Mouse (Mus musculus) heart, embryonic 11.5 days (tissue): ENCODE measurements at regions not wholly inside any gene's neighbourhood (a gene's known extent, or its start where the extent isn't known, plus 50 kb on each side); places are given as distances from the start of the nearest gene placed in this dataset.

ENCODE experiments used
- ATAC-seq: fragments of 200-750 bp; cut with Nextera tagmentation; replicated peaks from 2 replicates; pipeline ENCODE4 v1.8.0; 2017; ENCODE audit warnings: moderate library complexity; ENCODE audit not compliant: insufficient number of reproducible peaks, low FRiP score, low TSS enrichment
- H3K27ac ChIP-seq: fragments of 300-500 bp; sonication (generic); 2 replicates; pipeline ENCODE4 v1.5.1; 2014; ENCODE audit warnings: mild to moderate bottlenecking, low read depth, low read length
- H3K27me3 ChIP-seq: fragments of 300-500 bp; sonication (generic); 2 replicates; pipeline ENCODE4 v1.6.1; 2014; ENCODE audit warnings: mild to moderate bottlenecking, low read length, mixed read lengths; ENCODE audit not compliant: control insufficient read depth, insufficient read depth
- H3K36me3 ChIP-seq: fragments of 300-500 bp; sonication (generic); 2 replicates; pipeline ENCODE4 v1.6.1; 2014; ENCODE audit warnings: mild to moderate bottlenecking, low read length, moderate library complexity, mixed read lengths; ENCODE audit not compliant: control insufficient read depth, insufficient read depth
- H3K4me1 ChIP-seq: fragments of 300-500 bp; sonication (generic); 2 replicates; pipeline ENCODE4 v1.6.1; 2014; ENCODE audit warnings: low read length; ENCODE audit not compliant: control insufficient read depth, insufficient read depth
- H3K4me2 ChIP-seq: fragments of 300-500 bp; sonication (generic); 2 replicates; pipeline ENCODE4 v1.6.1; 2014; ENCODE audit warnings: mild to moderate bottlenecking, moderate library complexity
- H3K4me3 ChIP-seq: fragments of 300-500 bp; sonication (generic); 2 replicates; pipeline ENCODE4 v1.5.1; 2014; ENCODE audit warnings: low read depth, low read length
- H3K9ac ChIP-seq: fragments of 300-500 bp; sonication (generic); 2 replicates; pipeline ENCODE4 v1.6.1; 2014; ENCODE audit warnings: mild to moderate bottlenecking, low read depth, low read length, moderate library complexity
- H3K9me3 ChIP-seq: fragments of 300-500 bp; sonication (generic); replicated peaks from 2 replicates; pipeline ENCODE4 v1.6.1; 2016; ENCODE audit warnings: low read length; ENCODE audit not compliant: control insufficient read depth
- WGBS: fragments of 180-500 bp; shearing (Covaris S2); extraction: QIAGEN DNeasy Blood & Tissue Kit; methylation state at CpG from one replicate; pipeline ENCODE4 v1.1.7; 2014; ENCODE audit not compliant: insufficient replicate concordance; 5-methylcytosine and 5-hydroxymethylcytosine counted together

DNA sequence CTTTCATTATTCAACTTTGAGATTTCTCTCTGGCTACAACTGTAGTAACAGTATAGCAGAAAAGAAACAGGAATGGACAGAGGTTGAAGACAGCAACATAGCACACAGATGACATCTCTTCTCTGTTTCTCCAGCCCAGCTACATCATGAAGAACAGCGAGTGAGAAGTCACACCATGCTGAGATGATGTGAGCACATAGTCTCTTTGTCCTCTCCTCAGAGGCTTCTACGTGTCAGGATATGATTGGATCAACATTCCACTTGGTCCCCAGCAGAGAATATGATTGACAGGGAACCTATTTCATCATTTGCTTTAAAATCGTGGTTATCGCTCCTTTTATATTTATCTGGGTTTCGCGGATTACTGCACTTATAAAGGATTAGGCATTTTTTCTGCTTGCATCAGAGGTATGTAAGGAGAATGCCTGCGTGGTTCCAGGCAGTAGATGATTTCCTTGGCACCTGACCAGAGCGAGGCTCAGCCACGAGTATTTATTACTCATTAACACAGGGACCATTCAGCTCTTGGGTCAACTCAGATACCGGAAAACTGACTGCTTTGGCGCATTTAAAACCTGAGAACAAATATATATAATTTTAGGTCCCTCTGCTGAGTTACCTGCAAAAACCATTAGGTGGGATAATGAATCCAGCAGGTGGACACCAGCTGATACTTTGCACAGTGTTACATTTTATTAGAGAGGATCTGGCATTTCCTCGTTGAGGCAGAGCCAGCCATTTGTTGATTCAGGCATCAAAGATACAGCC, 237.9 kb upstream of the Gm5148 start:
- WGBS = 69% methylated on average over 12 of the region's 12 CpGs
- H3K4me3 ChIP-seq = no peak overlapping the region
- no peak overlapping the region for H3K27ac ChIP-seq
- no peak overlapping the region for H3K9ac ChIP-seq
- H3K9me3 ChIP-seq = no peaks in the 10 kb centered on the region
- no peak for ATAC-seq
- H3K4me1 ChIP-seq = no peaks in the 10 kb centered on the region
- no peaks in the 10 kb centered on the region for H3K27me3 ChIP-seq
- no peak overlapping the region for H3K4me2 ChIP-seq
- H3K36me3 ChIP-seq = no peaks in the 10 kb centered on the region

DNA sequence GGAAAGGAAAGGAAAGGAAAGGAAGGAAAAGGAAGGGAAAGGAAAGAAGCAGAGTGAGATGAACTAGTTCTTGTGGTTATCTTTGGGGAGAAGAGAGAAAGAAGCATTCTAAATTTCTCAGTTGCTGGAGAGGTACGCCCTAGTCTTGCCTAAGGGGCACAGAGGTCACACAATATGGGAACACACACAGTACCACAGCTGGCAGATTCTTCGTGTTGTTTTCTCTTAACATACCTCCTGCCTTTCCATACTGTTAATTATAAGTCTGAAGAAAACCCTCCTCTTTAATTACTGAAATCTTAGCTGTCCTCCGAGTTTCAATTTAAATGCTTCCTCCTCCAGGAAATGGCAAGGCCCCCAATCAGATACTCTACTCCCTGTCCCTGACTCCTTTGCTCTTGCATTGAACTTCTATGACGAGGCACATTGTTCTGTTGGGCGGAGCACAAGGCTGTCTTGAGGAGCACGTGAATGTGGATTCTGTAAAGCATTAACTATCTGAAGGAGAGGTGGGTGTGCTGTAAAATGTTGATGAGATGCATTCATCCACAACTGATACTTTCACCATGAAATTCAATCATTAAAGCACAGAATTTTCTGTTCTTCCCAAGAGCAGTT, 234.2 kb upstream of the Gm5148 start:
- Histone ChIP-seq H3K4me1 (no peaks in the 10 kb centered on the region), H3K4me2 (no peak overlapping the region), H3K9ac (no peak overlapping the region), H3K27ac (no peak overlapping the region), H3K36me3 (no peaks in the 10 kb centered on the region), H3K4me3 (no peak overlapping the region), H3K27me3 (no peaks in the 10 kb centered on the region), H3K9me3 (peaks cover 3% of the 10 kb centered on the region; the same call in 1 of the 2 replicates)
- no peak for ATAC-seq
- WGBS = 57% methylated on average over 6 of the region's 6 CpGs

DNA sequence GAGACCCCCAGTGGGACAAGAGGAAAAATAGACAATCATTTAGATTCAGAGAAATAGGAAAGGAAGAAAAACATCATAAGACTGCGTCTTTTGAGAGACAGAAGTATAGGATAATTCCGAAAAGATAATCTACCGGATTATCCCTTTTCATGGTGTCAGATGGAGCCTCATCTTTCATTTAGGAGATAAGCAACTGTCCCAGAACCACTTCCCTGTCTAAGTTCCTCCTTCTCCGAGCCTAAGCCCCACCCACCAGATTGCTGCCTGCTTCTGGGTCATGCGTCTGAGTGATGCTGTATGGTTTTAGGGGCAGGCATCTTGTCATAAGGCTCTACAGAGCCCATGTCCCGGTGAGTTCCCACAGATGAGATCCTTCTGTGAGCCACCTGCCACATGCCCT, 232.3 kb upstream of the Gm5148 start:
- WGBS = 72% methylated on average over 6 of the region's 6 CpGs
- ATAC-seq = no peak
- Histone ChIP-seq H3K27me3 (no peaks in the 10 kb centered on the region), H3K36me3 (no peaks in the 10 kb centered on the region), H3K9me3 (peaks cover 3% of the 10 kb centered on the region; the same call in 1 of the 2 replicates), H3K4me2 (no peak overlapping the region), H3K4me3 (no peak overlapping the region), H3K9ac (no peak overlapping the region), H3K4me1 (no peaks in the 10 kb centered on the region), H3K27ac (no peak overlapping the region)

DNA sequence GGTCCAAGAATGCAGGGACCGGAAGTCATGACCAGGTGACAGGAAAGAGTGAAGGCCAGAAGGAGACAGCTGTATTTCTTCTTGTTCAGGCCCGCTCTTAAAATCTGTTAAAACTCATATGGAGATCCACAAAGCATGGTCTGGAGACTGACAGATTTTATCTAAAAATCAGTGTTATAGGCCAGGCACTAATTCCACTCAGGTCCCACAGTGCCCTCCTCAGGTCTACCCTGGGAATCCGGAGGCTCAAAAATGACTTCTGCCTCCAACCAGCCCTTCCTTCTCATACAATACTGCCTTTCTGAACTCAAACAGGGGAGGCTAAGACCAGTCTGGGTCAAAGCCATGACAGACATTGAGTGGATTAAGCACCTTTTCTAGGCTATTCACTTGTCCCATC, 228.6 kb upstream of the Gm5148 start:
- H3K9ac ChIP-seq = no peak overlapping the region
- no peak overlapping the region for H3K4me3 ChIP-seq
- peaks cover 3% of the 10 kb centered on the region; the same call in 1 of the 2 replicates for H3K9me3 ChIP-seq
- no peaks in the 10 kb centered on the region for H3K27me3 ChIP-seq
- no peak overlapping the region for H3K27ac ChIP-seq
- no peaks in the 10 kb centered on the region for H3K4me1 ChIP-seq
- 63% methylated on average over 3 of the region's 3 CpGs for WGBS
- no peak for ATAC-seq
- no peak overlapping the region for H3K4me2 ChIP-seq
- no peaks in the 10 kb centered on the region for H3K36me3 ChIP-seq

DNA sequence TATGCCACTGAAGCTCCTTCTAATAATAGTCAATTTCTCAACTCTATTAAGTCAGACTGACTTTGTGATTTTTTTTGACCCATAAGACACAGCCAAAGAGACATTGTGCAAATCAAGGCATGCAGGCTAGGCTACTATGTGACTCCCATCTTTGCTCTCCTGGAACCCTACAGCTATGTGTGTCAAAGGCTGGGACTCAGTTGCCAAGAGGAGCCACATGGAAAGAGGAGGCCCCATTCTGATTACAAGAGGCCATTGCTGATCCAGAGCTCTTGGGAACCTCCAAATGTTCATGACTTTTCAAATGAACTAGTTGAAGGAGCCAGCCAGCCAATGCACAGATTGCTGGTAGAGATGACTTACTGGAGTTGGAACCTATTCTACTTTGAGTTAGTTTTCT, 228.0 kb upstream of the Gm5148 start:
- H3K9me3 ChIP-seq = peaks cover 3% of the 10 kb centered on the region; the same call in 1 of the 2 replicates
- no peaks in the 10 kb centered on the region for H3K36me3 ChIP-seq
- no peak overlapping the region for H3K4me3 ChIP-seq
- no peak overlapping the region for H3K4me2 ChIP-seq
- no peak overlapping the region for H3K9ac ChIP-seq
- H3K27me3 ChIP-seq = no peaks in the 10 kb centered on the region
- H3K27ac ChIP-seq = no peak overlapping the region
- no peak for ATAC-seq
- H3K4me1 ChIP-seq = no peaks in the 10 kb centered on the region

DNA sequence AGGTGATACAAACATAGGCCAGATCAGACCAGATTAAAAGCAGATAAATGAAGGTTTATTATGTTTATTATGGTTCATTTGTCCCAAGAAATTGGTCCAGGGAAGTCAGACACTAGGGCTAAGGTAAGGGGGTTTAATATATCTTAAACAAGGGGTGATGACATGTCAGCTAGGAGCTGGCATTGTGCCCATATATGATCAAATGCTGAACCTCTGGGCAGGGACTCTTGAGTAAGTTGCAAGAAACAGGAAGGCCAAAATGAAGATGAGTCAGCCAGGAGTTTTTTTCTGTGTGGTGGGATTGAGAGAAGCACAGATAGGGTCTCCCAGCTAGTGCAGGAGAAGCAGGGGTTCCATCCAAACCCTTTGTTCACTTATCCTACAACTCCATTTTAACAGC, 219.4 kb upstream of the Gm5148 start:
- peaks cover 1% of the 10 kb centered on the region; the same call in 1 of the 2 replicates for H3K4me1 ChIP-seq
- no peak overlapping the region for H3K27ac ChIP-seq
- ATAC-seq = no peak
- H3K36me3 ChIP-seq = no peaks in the 10 kb centered on the region
- no peaks in the 10 kb centered on the region for H3K9me3 ChIP-seq
- H3K9ac ChIP-seq = no peak overlapping the region
- H3K4me2 ChIP-seq = no peak overlapping the region
- no peaks in the 10 kb centered on the region for H3K27me3 ChIP-seq
- H3K4me3 ChIP-seq = no peak overlapping the region

DNA sequence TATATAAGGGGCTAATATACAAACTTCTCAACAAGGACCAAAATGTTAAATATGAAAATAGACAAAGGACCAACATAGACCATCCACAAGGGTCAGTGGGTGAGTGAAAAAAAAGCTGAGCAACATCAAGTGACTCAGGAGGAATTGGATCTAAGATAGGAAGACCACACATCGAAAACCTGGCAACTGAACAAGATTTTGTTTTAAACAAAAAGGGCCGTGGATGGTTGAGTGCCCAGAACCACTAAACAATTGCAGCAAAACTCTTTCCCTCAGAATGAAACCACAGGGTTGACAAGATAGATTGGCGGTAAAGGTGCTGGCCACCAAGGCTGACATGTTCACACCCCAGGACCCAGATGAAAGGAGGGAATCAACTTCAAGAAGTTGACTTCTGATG, 215.7 kb upstream of the Gm5148 start:
- no peak overlapping the region for H3K4me3 ChIP-seq
- peaks cover 21% of the 10 kb centered on the region for H3K4me1 ChIP-seq
- no peak overlapping the region for H3K27ac ChIP-seq
- no peak for ATAC-seq
- no peaks in the 10 kb centered on the region for H3K9me3 ChIP-seq
- 81% methylated on average over 3 of the region's 3 CpGs for WGBS
- no peak overlapping the region for H3K4me2 ChIP-seq
- no peaks in the 10 kb centered on the region for H3K36me3 ChIP-seq
- H3K27me3 ChIP-seq = no peaks in the 10 kb centered on the region
- no peak overlapping the region for H3K9ac ChIP-seq

DNA sequence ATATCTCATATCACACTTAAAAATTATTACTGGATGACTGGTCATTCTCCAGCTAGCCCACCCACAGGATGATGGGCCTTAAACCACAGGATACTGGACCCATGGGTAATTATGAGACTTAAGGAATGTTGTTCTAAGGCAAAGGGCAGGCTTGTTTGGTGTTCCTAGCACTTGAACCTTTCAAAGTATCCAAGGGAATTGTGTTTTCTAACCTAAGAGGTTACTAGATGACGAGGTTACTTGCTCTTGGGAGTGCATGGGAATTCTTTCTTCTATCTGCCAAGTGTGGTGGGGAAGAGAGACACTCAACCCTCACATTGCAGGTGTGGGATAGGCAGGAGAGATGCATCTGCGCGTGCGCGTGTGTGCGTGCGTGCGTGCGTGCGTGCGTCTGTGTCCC, 214.6 kb upstream of the Gm5148 start:
- 96% methylated on average over 11 of the region's 11 CpGs for WGBS
- Histone ChIP-seq H3K4me2 (no peak overlapping the region), H3K9ac (no peak overlapping the region), H3K27me3 (no peaks in the 10 kb centered on the region), H3K4me3 (no peak overlapping the region), H3K36me3 (no peaks in the 10 kb centered on the region), H3K27ac (no peak overlapping the region), H3K4me1 (peaks cover 22% of the 10 kb centered on the region), H3K9me3 (no peaks in the 10 kb centered on the region)
- no peak for ATAC-seq

DNA sequence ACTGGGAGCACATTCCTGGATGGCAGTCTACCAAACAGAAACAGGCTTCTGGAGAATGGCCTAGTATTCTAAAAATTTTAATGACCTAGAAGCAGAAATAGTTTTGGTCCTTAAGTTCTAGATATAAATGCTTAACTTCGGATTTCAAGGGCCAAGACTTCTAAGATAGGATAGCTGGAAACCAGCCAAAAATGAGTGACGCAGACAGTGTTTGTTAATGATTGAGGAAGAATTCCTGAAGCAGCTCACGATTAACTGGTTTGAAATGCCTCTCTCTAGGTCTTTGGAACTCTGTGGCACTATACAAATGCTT, 213.9 kb upstream of the Gm5148 start:
- Histone ChIP-seq H3K4me2 (no peak overlapping the region), H3K4me1 (peaks cover 22% of the 10 kb centered on the region), H3K9me3 (no peaks in the 10 kb centered on the region), H3K36me3 (no peaks in the 10 kb centered on the region), H3K27ac (no peak overlapping the region), H3K27me3 (no peaks in the 10 kb centered on the region), H3K9ac (no peak overlapping the region), H3K4me3 (no peak overlapping the region)
- 13% methylated on average over 3 of the region's 3 CpGs for WGBS
- ATAC-seq = no peak
